Mouse (Mus musculus): Measurements from ENCODE around the gene Ccdc57. TPM values are rescaled to one million over a fixed set of nuclear protein-coding genes. Genes with fewer than 3 reads are reported as not detected.

The Ccdc57 gene
- polyA plus RNA-seq, 2 experiments, result 1.3 to 1.4 TPM

DNA sequence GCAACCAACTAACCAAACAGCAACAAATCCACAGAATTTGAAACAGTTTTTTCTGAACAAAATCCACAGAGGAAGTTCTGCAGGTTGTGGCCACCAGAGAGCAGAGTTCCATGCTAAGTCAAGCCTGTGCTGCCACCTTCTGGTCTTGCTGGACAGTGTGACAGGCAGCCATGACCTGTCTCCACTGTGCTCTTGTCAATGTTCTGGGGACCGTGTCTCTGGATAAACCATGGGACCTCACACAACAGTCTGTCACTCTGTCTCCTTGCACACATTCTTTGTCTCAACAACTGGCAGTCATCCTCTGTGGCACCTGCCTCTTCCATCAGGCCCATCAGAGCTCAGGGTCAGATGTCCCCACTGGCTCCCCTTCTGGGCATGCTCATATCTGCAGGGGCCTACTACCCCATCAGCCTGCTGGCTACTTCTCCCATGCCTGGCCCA is 27.2 kb downstream of the Ccdc57 start:
- ATAC-seq (ENCODE audit: insufficient read depth) (peak; percentile 41), DNase-seq (ENCODE audit: low read depth in 3 of 3, low spot score in 3 of 3) (peak; percentile 56 to 70 (median 58))
- TF ChIP-seq EP300 (IDR thresholded peaks at IDR 0.05; ENCODE audit: low read depth) (no peak), CTCF (IDR thresholded peaks at IDR 0.05; ENCODE audit: low read depth) (peak; percentile 100)
- Histone ChIP-seq H3K4me1 (replicated peaks; ENCODE audit: control insufficient read depth in 2 of 2, insufficient read depth in 2 of 2, low read length in 1 of 2) (peaks cover 23% of the 10 kb centered on the region in 2 experiments), H3K27me3 (ENCODE audit: control insufficient read depth, insufficient read depth, low read length) (no peaks in the 10 kb centered on the region), H3K9me3 (ENCODE audit: control insufficient read depth, low read length) (no peaks in the 10 kb centered on the region), H3K4me2 (ENCODE audit: low read depth) (no peak overlapping the region), H3K27ac (no peak overlapping the region), H3K9ac (replicated peaks) (no peak overlapping the region), H3K4me3 (ENCODE audit: insufficient read depth in 1 of 2, low read depth in 2 of 2, low read length in 2 of 2) (no peak overlapping the region), H3K36me3 (replicated peaks; ENCODE audit: control insufficient read depth, insufficient read depth, low read depth) (no peaks in the 10 kb centered on the region)
- 19% methylated on average over 1 of the region's 1 CpGs for WGBS (ENCODE audit: insufficient replicate concordance)

DNA sequence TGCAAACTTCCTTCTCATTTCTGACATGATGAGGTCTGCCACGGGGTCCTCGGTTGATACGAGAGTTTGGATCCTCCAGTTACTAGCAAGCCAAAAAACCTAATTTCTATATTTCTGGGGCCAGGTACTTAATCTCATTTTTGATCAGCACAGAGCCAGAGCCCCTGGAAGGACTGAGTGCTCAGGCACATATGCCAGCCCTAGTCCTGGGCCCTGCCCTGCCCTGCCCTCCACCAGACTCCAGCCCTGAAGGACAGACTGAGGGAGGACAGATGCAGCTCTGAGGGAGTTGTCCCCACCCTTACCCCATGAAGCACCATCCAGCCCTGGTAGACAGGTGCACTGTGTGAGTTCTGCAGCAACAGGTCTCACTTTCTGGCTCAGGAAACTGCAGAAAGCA is 28.1 kb downstream of the Ccdc57 start:
- H3K4me3 ChIP-seq (ENCODE audit: insufficient read depth in 1 of 2, low read depth in 2 of 2, low read length in 2 of 2), result no peak overlapping the region
- 84% methylated on average over 3 of the region's 3 CpGs for WGBS (ENCODE audit: insufficient replicate concordance)
- H3K9me3 ChIP-seq (ENCODE audit: control insufficient read depth, low read length), result no peaks in the 10 kb centered on the region
- no peak for DNase-seq (ENCODE audit: low read depth in 3 of 3, low spot score in 3 of 3)
- TF ChIP-seq EP300 (IDR thresholded peaks at IDR 0.05; ENCODE audit: low read depth), result no peak
- no peak for TF ChIP-seq CTCF (IDR thresholded peaks at IDR 0.05; ENCODE audit: low read depth)
- peaks cover 26 to 27% of the 10 kb centered on the region in 2 experiments for H3K4me1 ChIP-seq (replicated peaks; ENCODE audit: control insufficient read depth in 2 of 2, insufficient read depth in 2 of 2, low read length in 1 of 2)
- no peak for ATAC-seq (ENCODE audit: insufficient read depth)
- no peak overlapping the region for H3K4me2 ChIP-seq (ENCODE audit: low read depth)
- H3K36me3 ChIP-seq (replicated peaks; ENCODE audit: control insufficient read depth, insufficient read depth, low read depth), result no peaks in the 10 kb centered on the region
- no peaks in the 10 kb centered on the region for H3K27me3 ChIP-seq (ENCODE audit: control insufficient read depth, insufficient read depth, low read length)
- H3K27ac ChIP-seq, result no peak overlapping the region
- no peak overlapping the region for H3K9ac ChIP-seq (replicated peaks)

DNA sequence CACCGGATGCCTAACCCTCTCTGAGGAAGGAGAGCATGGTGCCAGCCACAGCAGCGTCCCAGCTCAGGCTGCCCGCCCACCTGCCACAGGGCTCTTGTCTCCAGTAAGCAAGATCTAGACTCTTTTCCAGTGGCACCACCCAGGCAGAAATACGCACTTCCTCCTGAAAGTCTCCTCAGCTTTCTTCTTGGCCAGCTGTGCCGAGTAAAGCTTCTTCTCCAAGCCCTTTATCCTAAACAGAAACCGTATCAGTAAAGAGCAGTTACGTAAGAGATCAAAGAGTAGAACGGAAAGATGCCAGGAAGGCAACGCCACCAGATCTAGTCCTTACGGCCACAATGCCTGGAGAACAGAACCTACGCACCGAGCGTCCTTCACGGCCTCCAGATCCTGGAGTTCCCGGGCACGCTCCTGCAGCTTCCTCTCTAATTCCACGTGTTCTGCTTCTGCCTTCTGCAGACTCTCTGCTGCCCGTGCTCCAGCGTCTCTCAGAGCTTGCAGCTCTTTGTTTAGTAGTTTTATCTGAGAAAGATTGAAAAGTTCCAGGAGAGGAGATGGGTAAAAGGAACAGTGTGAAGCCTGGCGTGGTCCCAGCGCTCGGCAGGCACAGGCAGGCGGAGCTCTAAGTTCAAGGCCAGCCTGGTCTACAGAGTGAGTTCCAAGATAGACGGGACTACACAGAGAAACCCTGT is 29.4 kb downstream of the Ccdc57 start:
- H3K9ac ChIP-seq (replicated peaks), result no peak overlapping the region
- no peak for DNase-seq (ENCODE audit: low read depth in 3 of 3, low spot score in 3 of 3)
- no peak for ATAC-seq (ENCODE audit: insufficient read depth)
- H3K9me3 ChIP-seq (ENCODE audit: control insufficient read depth, low read length), result no peaks in the 10 kb centered on the region
- no peaks in the 10 kb centered on the region for H3K36me3 ChIP-seq (replicated peaks; ENCODE audit: control insufficient read depth, insufficient read depth, low read depth)
- no peak overlapping the region for H3K4me3 ChIP-seq (ENCODE audit: insufficient read depth in 1 of 2, low read depth in 2 of 2, low read length in 2 of 2)
- H3K27me3 ChIP-seq (ENCODE audit: control insufficient read depth, insufficient read depth, low read length), result no peaks in the 10 kb centered on the region
- peaks cover 27 to 34% of the 10 kb centered on the region in 2 experiments for H3K4me1 ChIP-seq (replicated peaks; ENCODE audit: control insufficient read depth in 2 of 2, insufficient read depth in 2 of 2, low read length in 1 of 2)
- no peak overlapping the region for H3K27ac ChIP-seq
- WGBS (ENCODE audit: insufficient replicate concordance), result 79% methylated on average over 24 of the region's 24 CpGs
- peak overlapping the region; percentile 23; the same call in 1 of the 2 replicates for H3K4me2 ChIP-seq (ENCODE audit: low read depth)
- TF ChIP-seq EP300 (IDR thresholded peaks at IDR 0.05; ENCODE audit: low read depth), result no peak

DNA sequence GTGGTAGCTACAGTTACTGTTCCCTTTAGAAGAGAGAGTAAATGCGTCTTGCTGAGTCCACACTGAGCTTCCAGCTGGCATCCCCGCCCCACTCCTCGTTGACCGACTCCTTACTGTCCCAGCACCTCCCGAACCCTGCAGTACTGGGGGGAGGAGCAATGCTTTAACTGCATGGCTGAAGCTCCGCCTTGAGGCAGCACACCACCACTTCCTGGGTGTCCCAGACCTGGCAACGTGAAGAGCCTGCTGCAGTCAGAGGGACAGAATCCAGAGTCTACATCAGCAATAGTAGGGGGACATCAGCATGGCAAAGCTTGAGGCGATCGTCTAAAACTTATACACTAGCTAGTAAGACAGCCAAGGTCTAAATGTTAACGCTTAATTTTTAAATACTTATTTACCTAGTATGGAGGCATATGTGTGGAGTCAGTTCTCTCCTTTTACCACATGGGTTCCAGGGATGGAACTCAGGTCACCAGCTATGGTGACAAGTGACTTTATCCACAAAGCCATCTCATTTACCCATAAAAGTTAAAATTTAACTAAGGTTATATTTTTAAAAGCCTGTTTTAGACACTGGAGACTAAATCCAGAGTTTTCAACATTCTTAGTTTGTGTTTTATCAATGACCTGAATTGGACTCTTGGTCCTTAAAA is 30.1 kb downstream of the Ccdc57 start:
- DNase-seq (ENCODE audit: low read depth in 3 of 3, low spot score in 3 of 3) (peak in 2 of 3 experiments; percentile 38 to 47), ATAC-seq (ENCODE audit: insufficient read depth) (peak; percentile 56; the same call in 1 of the 2 replicates)
- Histone ChIP-seq H3K36me3 (replicated peaks; ENCODE audit: control insufficient read depth, insufficient read depth, low read depth) (no peaks in the 10 kb centered on the region), H3K27ac (peak overlapping the region; percentile 32), H3K4me2 (ENCODE audit: low read depth) (peak overlapping the region; percentile 3), H3K9ac (replicated peaks) (peak overlapping the region; percentile 27; the same call in 1 of the 2 replicates), H3K4me3 (ENCODE audit: insufficient read depth in 1 of 2, low read depth in 2 of 2, low read length in 2 of 2) (no peak overlapping the region), H3K4me1 (replicated peaks; ENCODE audit: control insufficient read depth in 2 of 2, insufficient read depth in 2 of 2, low read length in 1 of 2) (peaks cover 27 to 39% of the 10 kb centered on the region in 2 experiments), H3K9me3 (ENCODE audit: control insufficient read depth, low read length) (no peaks in the 10 kb centered on the region), H3K27me3 (ENCODE audit: control insufficient read depth, insufficient read depth, low read length) (no peaks in the 10 kb centered on the region)
- WGBS (ENCODE audit: insufficient replicate concordance), result 40% methylated on average over 10 of the region's 10 CpGs
- TF ChIP-seq CTCF (IDR thresholded peaks at IDR 0.05; ENCODE audit: low read depth) (peak; percentile 22; the same call in 1 of the 2 replicates), EP300 (IDR thresholded peaks at IDR 0.05; ENCODE audit: low read depth) (no peak)
